Mouse (Mus musculus): ENCODE data around the gene Slc29a1. TPM values are rescaled to one million over a fixed set of nuclear protein-coding genes. Genes with fewer than 3 reads are reported as not detected.

The Slc29a1 gene
- total and polyA plus RNA-seq, 3 experiments = 58.4 to 88.0 (median 72.1) TPM

GRCm38 (mm10) chr17:45585725-45586448 lies 13.5 kb downstream of the Slc29a1 start:
- H3K4me3 ChIP-seq (replicated peaks in 1 of 3; ENCODE audit: low read depth in 2 of 3, low read length in 2 of 3, poor library complexity in 1 of 3) = no peak overlapping the region
- no peak for DNase-seq (ENCODE audit: extremely low read depth)

GRCm38 (mm10) chr17:45584939-45585678 lies 14.3 kb downstream of the Slc29a1 start:
- Histone ChIP-seq H3K27ac (ENCODE audit: insufficient read depth, low read depth) (no peak overlapping the region), H3K79me2 (replicated peaks; ENCODE audit: control insufficient read depth, extremely low read depth, insufficient read depth, poor library complexity, severe bottlenecking) (no peaks in the 10 kb centered on the region), H3K27me3 (replicated peaks) (no peaks in the 10 kb centered on the region), H3K36me3 (replicated peaks in 1 of 2; ENCODE audit: control insufficient read depth in 1 of 2, insufficient read depth in 1 of 2, low read length in 1 of 2) (peaks cover 28 to 57% of the 10 kb centered on the region in 2 experiments), H3K4me1 (ENCODE audit: control insufficient read depth in 1 of 2, insufficient read depth in 2 of 2) (peaks cover 8 to 48% of the 10 kb centered on the region in 2 experiments), H3K4me2 (ENCODE audit: insufficient read depth, low read depth, poor library complexity, severe bottlenecking) (no peak overlapping the region), H3K4me3 (replicated peaks in 1 of 3; ENCODE audit: low read depth in 2 of 3, low read length in 2 of 3, poor library complexity in 1 of 3) (no peak overlapping the region), H3K9ac (ENCODE audit: insufficient read depth, low read depth) (no peak overlapping the region), H3K9me3 (replicated peaks; ENCODE audit: low read length) (peaks cover 10% of the 10 kb centered on the region)
- DNase-seq (ENCODE audit: extremely low read depth) = peak; percentile 63
- TF ChIP-seq CHD1 (IDR thresholded peaks at IDR 0.05; ENCODE audit: low read depth, low read length) (no peak), ETS1 (conservative IDR thresholded peaks at IDR 0.05; ENCODE audit: low read depth, low read length) (no peak), SMC3 (IDR thresholded peaks at IDR 0.05; ENCODE audit: low read depth, low read length) (peak; percentile 73), RAD21 (IDR thresholded peaks at IDR 0.05; ENCODE audit: low read depth, low read length) (peak; percentile 77), TBP (conservative IDR thresholded peaks at IDR 0.05; ENCODE audit: low read depth, low read length) (no peak), RCOR1 (conservative IDR thresholded peaks at IDR 0.05; ENCODE audit: low read depth, low read length) (no peak), ZNF384 (IDR thresholded peaks at IDR 0.05; ENCODE audit: low read depth, low read length) (no peak), CTCF (conservative IDR thresholded peaks at IDR 0.05 in 1 of 2, IDR thresholded peaks at IDR 0.05 in 1 of 2; ENCODE audit: low read depth in 2 of 2, low read length in 2 of 2) (peak; percentile 73 to 89), IRF4 (IDR thresholded peaks at IDR 0.05; ENCODE audit: low read depth, low read length) (no peak), MAX (IDR thresholded peaks at IDR 0.05; ENCODE audit: low read length) (no peak)
- dilution Hi-C loops (cut with MboI; ENCODE audit: extremely low pct_ligation_motif_present, extremely low pct_unique_long_range_greater_than_20kb, low sequenced_read_pairs) = no loop called here
- in situ Hi-C loops (cut with MboI; ENCODE audit: low pct_ligation_motif_present, low pct_unique_long_range_greater_than_20kb, low sequenced_read_pairs) = loop anchor here (5.0 kb wide), 2 partner anchors 42 to 132 kb away; no protein-coding TSS in a partner anchor

More at GRCm38 (mm10) chr17:45585725-45586448, 13.5 kb downstream of the Slc29a1 start:
- H3K4me2 ChIP-seq (ENCODE audit: insufficient read depth, low read depth, poor library complexity, severe bottlenecking) = no peak overlapping the region
- peaks cover 30 to 64% of the 10 kb centered on the region in 2 experiments for H3K36me3 ChIP-seq (replicated peaks in 1 of 2; ENCODE audit: control insufficient read depth in 1 of 2, insufficient read depth in 1 of 2, low read length in 1 of 2)
- in situ Hi-C loops (cut with MboI; ENCODE audit: low pct_ligation_motif_present, low pct_unique_long_range_greater_than_20kb, low sequenced_read_pairs) (loop anchor here (5.0 kb wide), 2 partner anchors 41 to 131 kb away; no protein-coding TSS in a partner anchor), dilution Hi-C loops (cut with MboI; ENCODE audit: extremely low pct_ligation_motif_present, extremely low pct_unique_long_range_greater_than_20kb, low sequenced_read_pairs) (no loop called here)
- H3K79me2 ChIP-seq (replicated peaks; ENCODE audit: control insufficient read depth, extremely low read depth, insufficient read depth, poor library complexity, severe bottlenecking) = no peaks in the 10 kb centered on the region
- TF ChIP-seq GABPA (IDR thresholded peaks at IDR 0.05; ENCODE audit: insufficient replicate concordance, low read depth, low read length) = no peak
- no peak for TF ChIP-seq NELFE (IDR thresholded peaks at IDR 0.05; ENCODE audit: low read depth, low read length)
- no peak for TF ChIP-seq TBP (conservative IDR thresholded peaks at IDR 0.05; ENCODE audit: low read depth, low read length)
- no peak for TF ChIP-seq BHLHE40 (IDR thresholded peaks at IDR 0.05; ENCODE audit: low read depth, low read length)
- no peak for TF ChIP-seq MAX (IDR thresholded peaks at IDR 0.05; ENCODE audit: low read length)
- H3K9me3 ChIP-seq (replicated peaks; ENCODE audit: low read length) = peaks cover 10% of the 10 kb centered on the region
- no peaks in the 10 kb centered on the region for H3K27me3 ChIP-seq (replicated peaks)
- no peak overlapping the region for H3K9ac ChIP-seq (ENCODE audit: insufficient read depth, low read depth)
- no peak overlapping the region for H3K27ac ChIP-seq (ENCODE audit: insufficient read depth, low read depth)
- peaks cover 8 to 46% of the 10 kb centered on the region in 2 experiments for H3K4me1 ChIP-seq (ENCODE audit: control insufficient read depth in 1 of 2, insufficient read depth in 2 of 2)

Measured in CH12.LX (cell line).